Mouse (Mus musculus): ENCODE measurements around the gene Synpo2l.
A peak's percentile ranks its signal among the peaks of the same experiment; 100 is the strongest.

Synpo2l gene

GRCm38 (mm10) chr14:20681742-20682141, 13.6 kb upstream of the Synpo2l start:
- DNase-seq (ENCODE audit: low spot score): no peak

DNA sequence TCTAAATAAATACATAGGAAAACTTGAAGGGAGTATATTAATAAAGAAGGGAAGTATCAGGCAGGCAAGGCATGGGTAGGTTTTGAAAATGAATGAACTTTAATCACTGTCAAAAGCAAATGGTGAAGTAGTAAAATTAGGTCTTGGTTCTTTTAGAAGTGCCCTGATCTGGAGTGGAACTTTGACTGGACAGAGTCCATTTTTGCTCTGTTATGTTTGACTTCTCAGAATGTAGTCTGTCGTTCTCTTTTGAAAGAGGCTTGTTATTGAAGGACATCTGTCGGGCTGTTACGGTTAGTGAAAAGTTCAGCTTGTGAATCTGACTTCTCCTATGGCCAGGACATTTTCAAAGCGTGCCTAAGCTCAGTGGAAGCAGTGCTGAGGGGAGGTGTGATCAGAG, 9.8 kb upstream of the Synpo2l start:
- no peak for DNase-seq (ENCODE audit: low spot score)

- DNase-seq (ENCODE audit: low spot score): peak; percentile 97
These were observed 6.1 kb upstream of the Synpo2l start, which contains the start of gene Sec24c for GRCm38 (mm10) chr14:20674064-20674833. TSS of gene Sec24c (plus strand) at chr14:20674308.

DNA sequence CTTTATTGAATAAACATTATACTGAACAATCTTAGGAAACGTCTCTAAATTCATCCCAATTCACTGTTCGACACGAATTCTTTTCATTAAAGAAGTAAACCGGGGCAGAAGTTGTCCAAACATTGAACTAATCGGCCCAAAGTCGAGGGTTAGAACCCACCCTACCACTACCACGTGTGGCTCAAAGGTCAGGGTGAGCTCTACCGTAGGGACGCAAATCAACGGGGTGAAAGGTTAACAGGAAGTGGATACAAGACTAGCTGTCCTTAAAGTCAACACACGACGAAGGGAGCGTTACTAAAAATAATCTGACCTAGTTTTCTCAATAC, 5.5 kb upstream of the Synpo2l start:
- peak; percentile 18 for DNase-seq (ENCODE audit: low spot score)

GRCm38 (mm10) chr14:20672990-20673389, 4.8 kb upstream of the Synpo2l start:
- peak; percentile 31 for DNase-seq (ENCODE audit: low spot score)

GRCm38 (mm10) chr14:20667469-20667868, 685 bp downstream of the Synpo2l start:
- DNase-seq (ENCODE audit: low spot score): no peak

DNA sequence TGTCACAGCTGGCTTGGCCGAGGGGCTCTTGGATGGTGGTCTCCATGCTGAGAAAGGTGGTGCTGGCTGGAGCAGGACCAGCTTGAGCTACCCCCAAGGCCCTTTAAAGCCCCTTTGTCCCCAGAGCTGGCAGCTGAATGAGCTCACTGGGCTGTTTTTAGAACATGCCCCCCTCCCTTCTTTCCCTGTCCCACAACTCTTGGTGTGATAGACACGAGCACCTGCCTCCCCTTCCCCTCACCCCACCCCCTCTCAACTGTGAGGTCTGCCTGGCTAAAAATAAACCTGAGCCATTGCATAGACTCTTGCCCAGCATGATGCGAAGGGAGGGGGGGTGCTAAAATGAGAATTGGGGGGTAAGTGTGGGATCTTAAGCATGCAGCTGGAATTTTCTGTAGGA, 3.7 kb downstream of the Synpo2l start:
- DNase-seq (ENCODE audit: low spot score): no peak

- DNase-seq (ENCODE audit: low spot score): no peak
These were observed 4.6 kb downstream of the Synpo2l start for GRCm38 (mm10) chr14:20663601-20664000.

GRCm38 (mm10) chr14:20662740-20663139, 5.4 kb downstream of the Synpo2l start:
- no peak for DNase-seq (ENCODE audit: low spot score)

GRCm38 (mm10) chr14:20661661-20662331, 6.4 kb downstream of the Synpo2l start:
- DNase-seq (ENCODE audit: low spot score): no peak

DNA sequence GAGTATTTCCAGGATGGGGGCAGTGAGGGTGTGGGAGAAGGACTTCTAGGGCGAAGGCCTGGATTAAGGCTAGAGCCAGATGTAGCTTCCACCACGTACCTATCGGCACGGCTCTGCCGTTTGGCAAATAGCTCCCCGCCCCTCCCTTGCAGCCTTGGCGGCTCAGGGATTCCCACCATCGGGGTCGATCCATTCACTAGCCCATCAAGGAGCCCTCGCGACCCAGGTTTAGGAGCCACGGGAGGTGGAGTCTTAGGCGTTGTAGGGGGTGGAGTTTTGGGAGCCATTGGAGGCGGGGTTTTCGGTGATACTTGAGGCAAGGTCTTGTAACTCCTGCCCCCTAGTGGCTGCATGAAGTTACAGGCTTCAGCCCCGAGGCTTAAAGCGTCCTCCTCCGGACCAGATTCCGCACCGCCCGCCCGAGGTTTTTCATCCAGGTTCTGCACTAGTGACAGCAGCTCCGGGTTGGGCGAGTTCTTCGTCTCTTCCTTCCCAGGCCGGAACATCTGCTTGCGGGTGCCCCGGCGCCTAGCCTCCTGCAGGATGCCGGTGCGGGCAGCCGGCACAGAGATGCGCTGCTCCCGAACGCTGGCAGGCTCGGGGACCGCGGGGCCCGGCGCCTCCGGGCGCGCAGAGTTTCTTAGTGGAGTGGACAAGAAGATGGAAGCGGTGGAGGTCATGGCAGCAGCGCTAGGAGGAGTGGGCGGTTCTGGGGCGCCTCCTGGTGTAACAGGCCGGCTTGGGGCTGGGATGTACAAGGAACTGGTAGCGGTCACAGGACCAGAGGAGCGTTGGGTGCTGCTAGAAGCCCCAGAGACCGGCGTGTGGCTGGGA, 7.1 kb downstream of the Synpo2l start:
- DNase-seq (ENCODE audit: low spot score): peak; percentile 81

DNA sequence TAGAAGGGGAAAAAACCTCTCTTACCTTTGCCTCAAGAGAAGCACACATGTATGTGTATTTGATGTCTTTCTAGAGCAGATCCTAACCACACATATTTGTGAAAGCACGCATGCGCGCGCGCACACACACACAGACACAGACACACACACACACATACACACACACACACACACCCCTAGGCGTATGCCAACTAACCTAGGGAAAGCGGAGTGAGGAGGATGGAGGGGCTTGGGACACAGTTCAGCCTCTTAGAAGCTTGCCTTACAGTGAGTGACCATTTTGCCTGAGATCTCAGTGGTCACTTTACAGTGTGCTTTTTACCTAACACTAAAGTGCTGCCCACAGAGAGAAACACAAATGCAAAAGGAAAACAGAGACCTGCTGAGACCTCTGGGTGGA, 8.5 kb downstream of the Synpo2l start:
- no peak for DNase-seq (ENCODE audit: low spot score)

- no peak for DNase-seq (ENCODE audit: low spot score)
These were observed 9.3 kb downstream of the Synpo2l start for GRCm38 (mm10) chr14:20658902-20659301.

DNA sequence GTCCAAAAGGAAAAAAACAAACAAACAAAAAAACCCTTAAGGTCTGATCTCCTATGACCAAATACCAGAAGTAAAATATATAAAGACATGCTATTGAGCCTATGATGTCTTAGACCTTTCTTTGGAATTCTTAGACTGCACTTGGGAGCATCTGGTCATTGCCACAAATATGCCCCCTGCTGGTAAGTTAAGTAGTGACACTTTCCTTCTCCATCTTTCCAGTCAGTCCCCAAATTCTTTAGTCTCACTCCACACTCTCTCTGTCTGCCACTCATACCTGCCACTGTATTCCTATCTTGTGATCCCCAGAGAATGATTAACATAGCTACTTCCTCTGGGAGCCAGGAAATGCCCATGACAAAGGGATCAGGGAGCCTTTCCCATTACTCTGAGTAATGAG, 9.8 kb downstream of the Synpo2l start:
- no peak for DNase-seq (ENCODE audit: low spot score)

- no peak for DNase-seq (ENCODE audit: low spot score)
These were observed 11.8 kb downstream of the Synpo2l start, which contains the start of gene Myoz1 for GRCm38 (mm10) chr14:20656361-20656760. TSS of gene Myoz1 (minus strand) at chr14:20656540.

GRCm38 (mm10) chr14:20655731-20656130, 12.4 kb downstream of the Synpo2l start:
- DNase-seq (ENCODE audit: low spot score): no peak

DNA sequence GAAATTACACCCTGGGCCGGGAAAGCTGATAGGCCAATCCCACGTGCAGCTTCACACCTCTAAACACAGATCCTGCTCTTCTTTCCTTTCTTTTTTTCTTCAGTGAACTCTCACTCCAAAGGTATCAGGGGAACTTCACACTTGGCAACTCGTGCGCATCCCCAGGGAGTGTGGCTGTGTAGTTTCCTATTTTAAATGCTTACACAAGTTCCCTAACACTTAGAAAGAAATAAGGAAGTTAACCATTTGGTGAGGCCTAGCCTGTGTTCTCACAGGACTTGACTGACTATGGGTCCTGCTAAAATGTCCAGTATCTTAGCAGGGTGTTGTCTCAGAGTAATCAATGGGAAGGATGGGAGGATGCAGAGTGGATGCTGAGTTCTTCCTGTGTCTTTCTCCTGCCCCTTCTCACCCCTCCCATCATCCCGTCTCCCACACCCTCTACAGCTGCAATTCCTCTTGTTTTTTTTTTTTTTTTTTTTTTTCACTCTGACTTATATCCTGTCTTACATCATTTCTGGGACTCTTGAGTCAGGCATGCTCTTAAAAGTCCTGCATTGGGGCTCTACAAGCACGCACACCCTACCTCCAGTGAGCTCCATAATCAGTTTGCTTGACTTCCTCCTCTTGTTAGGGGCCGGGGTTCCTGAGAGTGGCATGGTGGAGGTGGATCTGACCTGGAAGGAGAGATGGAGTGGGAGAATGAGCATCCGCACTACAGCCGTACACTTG, 13.3 kb downstream of the Synpo2l start:
- no peak for DNase-seq (ENCODE audit: low spot score)

- no peak for DNase-seq (ENCODE audit: low spot score)
These were observed 16.4 kb downstream of the Synpo2l start for GRCm38 (mm10) chr14:20651722-20652256.

GRCm38 (mm10) chr14:20651000-20651399, 17.2 kb downstream of the Synpo2l start:
- DNase-seq (ENCODE audit: low spot score): no peak

DNA sequence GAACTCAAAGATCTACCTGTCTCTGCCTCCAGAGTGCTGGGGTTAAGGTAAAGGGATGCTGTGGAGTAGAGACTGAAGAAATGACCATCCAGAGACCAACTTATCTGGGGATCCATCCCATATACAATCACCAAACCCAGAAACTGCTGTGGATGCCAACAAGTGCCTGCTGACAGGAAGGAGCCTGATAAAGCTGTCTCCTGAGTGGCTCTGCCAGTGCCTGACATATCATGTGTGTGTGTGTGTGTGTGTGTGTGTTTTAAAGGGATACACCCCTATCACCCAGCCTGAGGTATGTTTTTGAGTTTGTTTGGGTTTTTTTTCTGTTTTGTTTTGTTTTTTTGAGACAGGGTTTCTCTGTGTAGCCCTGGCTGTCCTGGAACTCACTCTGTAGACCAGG, 21.8 kb downstream of the Synpo2l start:
- no peak for DNase-seq (ENCODE audit: low spot score)

DNA sequence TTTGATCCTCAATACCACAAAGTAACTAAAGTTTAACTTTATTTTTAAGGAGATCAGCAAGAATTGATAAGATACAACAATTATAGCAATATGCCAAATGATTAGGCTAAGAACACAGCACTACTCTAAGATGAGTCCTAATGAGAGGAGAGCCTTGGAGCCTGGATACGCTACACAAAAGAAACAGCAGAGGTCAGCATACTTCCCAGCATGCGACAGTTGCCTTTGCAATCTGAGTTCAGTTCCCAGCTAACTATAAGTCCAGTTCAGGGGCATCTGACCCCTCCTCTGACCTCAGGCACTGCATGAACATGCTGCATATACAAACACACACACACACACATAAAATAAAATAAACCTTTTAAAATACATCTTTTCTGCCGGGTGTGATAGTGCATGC, 22.6 kb downstream of the Synpo2l start:
- DNase-seq (ENCODE audit: low spot score): no peak

DNA sequence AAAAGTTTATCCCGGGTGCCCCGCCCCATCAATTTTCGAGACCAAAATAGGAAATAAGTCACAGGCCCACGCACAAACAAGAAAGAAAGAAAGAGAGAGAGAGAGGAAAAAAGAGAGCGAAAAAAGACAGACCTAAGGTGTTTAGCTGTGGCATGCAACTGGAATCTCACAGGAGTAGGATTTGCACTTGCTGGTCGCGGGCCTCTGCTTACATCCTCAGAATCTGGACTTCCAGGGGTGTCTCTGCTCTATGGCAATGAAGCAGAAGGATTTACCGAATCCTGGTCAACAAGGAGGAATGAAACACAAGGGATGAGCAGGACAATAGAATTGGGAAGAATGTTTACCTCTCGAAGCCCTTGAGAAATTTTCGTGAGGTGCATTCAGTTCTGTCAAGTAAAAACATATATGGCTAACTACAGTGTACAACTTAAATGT, 26.7 kb downstream of the Synpo2l start:
- no peak for DNase-seq (ENCODE audit: low spot score)
